Mouse (Mus musculus): ENCODE data around the gene Cidec. TPM values are rescaled to one million over a fixed set of nuclear protein-coding genes. Genes with fewer than 3 reads are reported as not detected.

The Cidec gene
- polyA plus RNA-seq, 1 experiment from 2014 or later, result not detected

GRCm38 (mm10) chr6:113379246-113379645 lies 56.3 kb downstream of the Cidec start:
- ATAC-seq (replicated peaks; ENCODE audit: low FRiP score), result no peak
- H3K27ac ChIP-seq (ENCODE audit: low read depth, low read length), result no peak overlapping the region
- H3K9me3 ChIP-seq (ENCODE audit: control insufficient read depth, low read length), result no peaks in the 10 kb centered on the region
- peak overlapping the region; percentile 79 for H3K4me2 ChIP-seq
- 36% methylated on average over 6 of the region's 6 CpGs for WGBS
- H3K27me3 ChIP-seq (replicated peaks; ENCODE audit: control insufficient read depth, insufficient read depth, low read length), result no peaks in the 10 kb centered on the region
- H3K9ac ChIP-seq (ENCODE audit: low read depth, low read length), result peak overlapping the region; percentile 90
- peak overlapping the region; percentile 78 for H3K4me3 ChIP-seq (ENCODE audit: low read depth, low read length)
- DNase-seq (ENCODE audit: low spot score), result no peak
- peaks cover 41% of the 10 kb centered on the region for H3K36me3 ChIP-seq (ENCODE audit: control insufficient read depth, insufficient read depth, low read length)
- H3K4me1 ChIP-seq (replicated peaks; ENCODE audit: control insufficient read depth, insufficient read depth, low read length), result peaks cover 26% of the 10 kb centered on the region

GRCm38 (mm10) chr6:113377496-113378385 lies 57.8 kb downstream of the Cidec start, which contains the start of the genes Tada3 and Arpc4:
Gene Tada3, minus strand, starts transcription at chr6:113377883.
Gene Arpc4, plus strand, starts transcription at chr6:113378115.
- ATAC-seq (replicated peaks; ENCODE audit: low FRiP score) (peak; percentile 90), DNase-seq (ENCODE audit: low spot score) (peak; percentile 92)
- Histone ChIP-seq H3K4me1 (replicated peaks; ENCODE audit: control insufficient read depth, insufficient read depth, low read length) (peaks cover 34% of the 10 kb centered on the region), H3K4me2 (peak within 1 kb of the TSS; percentile 79), H3K9me3 (ENCODE audit: control insufficient read depth, low read length) (no peaks in the 10 kb centered on the region), H3K36me3 (ENCODE audit: control insufficient read depth, insufficient read depth, low read length) (peaks cover 31% of the 10 kb centered on the region), H3K27ac (ENCODE audit: low read depth, low read length) (peak within 1 kb of the TSS; percentile 96), H3K9ac (ENCODE audit: low read depth, low read length) (peak within 1 kb of the TSS; percentile 90), H3K27me3 (replicated peaks; ENCODE audit: control insufficient read depth, insufficient read depth, low read length) (no peaks in the 10 kb centered on the region), H3K4me3 (ENCODE audit: low read depth, low read length) (peak within 1 kb of the TSS; percentile 78)
- under 1% methylated on average over 61 of the region's 61 CpGs for WGBS

GRCm38 (mm10) chr6:113377172-113377495 lies 58.4 kb downstream of the Cidec start:
- DNase-seq (ENCODE audit: low spot score) (no peak), ATAC-seq (replicated peaks; ENCODE audit: low FRiP score) (no peak)
- no peaks in the 10 kb centered on the region for H3K27me3 ChIP-seq (replicated peaks; ENCODE audit: control insufficient read depth, insufficient read depth, low read length)
- peak overlapping the region; percentile 78 for H3K4me3 ChIP-seq (ENCODE audit: low read depth, low read length)
- peaks cover 34% of the 10 kb centered on the region for H3K36me3 ChIP-seq (ENCODE audit: control insufficient read depth, insufficient read depth, low read length)
- 10% methylated on average over 7 of the region's 7 CpGs for WGBS
- H3K27ac ChIP-seq (ENCODE audit: low read depth, low read length), result peak overlapping the region; percentile 96
- H3K9me3 ChIP-seq (ENCODE audit: control insufficient read depth, low read length), result no peaks in the 10 kb centered on the region
- peak overlapping the region; percentile 79 for H3K4me2 ChIP-seq
- H3K4me1 ChIP-seq (replicated peaks; ENCODE audit: control insufficient read depth, insufficient read depth, low read length), result peaks cover 34% of the 10 kb centered on the region
- peak overlapping the region; percentile 90 for H3K9ac ChIP-seq (ENCODE audit: low read depth, low read length)

Small RNA genes lying within 50 kb of the gene (microRNA-seq; reads per million reads assigned to microRNA genes)
- not detected for gene Gm24387 (ENCODE audit: borderline number of aligned reads)

Other genes starting within 250 kb of the Cidec start
- gene Lhfpl4, start 240.4 kb downstream of the Cidec start, polyA plus RNA-seq (2014; fragmentation: Nextera tagmentation; extraction: Ambion mirVana), result 0.81 and 1.0 TPM in 2 replicates
- 29.9 and 30.7 TPM in 2 replicates for gene Mtmr14, start 197.9 kb downstream of the Cidec start, polyA plus RNA-seq (2014; fragmentation: Nextera tagmentation; extraction: Ambion mirVana)
- gene Cpne9, start 153.5 kb downstream of the Cidec start, polyA plus RNA-seq (2014; fragmentation: Nextera tagmentation; extraction: Ambion mirVana), result 0.07 TPM in 1 of 2 replicates, not detected in the other
- gene Brpf1, start 128.6 kb downstream of the Cidec start, polyA plus RNA-seq (2014; fragmentation: Nextera tagmentation; extraction: Ambion mirVana), result 22.0 and 23.3 TPM in 2 replicates
- gene Ogg1, start 108.8 kb downstream of the Cidec start, polyA plus RNA-seq (2014; fragmentation: Nextera tagmentation; extraction: Ambion mirVana), result 12.7 and 15.1 TPM in 2 replicates
- 48.5 and 49.1 TPM in 2 replicates for gene Camk1, start 91.8 kb downstream of the Cidec start, polyA plus RNA-seq (2014; fragmentation: Nextera tagmentation; extraction: Ambion mirVana)
- 43.8 and 49.7 TPM in 2 replicates for gene Tada3, start 57.9 kb downstream of the Cidec start, polyA plus RNA-seq (2014; fragmentation: Nextera tagmentation; extraction: Ambion mirVana)
- 239 and 241 TPM in 2 replicates for gene Arpc4, start 57.6 kb downstream of the Cidec start, polyA plus RNA-seq (2014; fragmentation: Nextera tagmentation; extraction: Ambion mirVana)
- 1.6 and 2.4 TPM in 2 replicates for gene Ttll3, start 46.5 kb downstream of the Cidec start, polyA plus RNA-seq (2014; fragmentation: Nextera tagmentation; extraction: Ambion mirVana)
- gene Rpusd3, start 16.4 kb downstream of the Cidec start, polyA plus RNA-seq (2014; fragmentation: Nextera tagmentation; extraction: Ambion mirVana), result 27.4 and 32.1 TPM in 2 replicates
- gene Jagn1, start 6.8 kb upstream of the Cidec start, polyA plus RNA-seq (2014; fragmentation: Nextera tagmentation; extraction: Ambion mirVana), result 72.1 and 72.7 TPM in 2 replicates
- 0.74 and 1.5 TPM in 2 replicates for gene Il17re, start 22.7 kb upstream of the Cidec start, polyA plus RNA-seq (2014; fragmentation: Nextera tagmentation; extraction: Ambion mirVana)
- 4.6 and 5.3 TPM in 2 replicates for gene Il17rc, start 35.7 kb upstream of the Cidec start, polyA plus RNA-seq (2014; fragmentation: Nextera tagmentation; extraction: Ambion mirVana)
- gene Creld1, start 47.5 kb upstream of the Cidec start, polyA plus RNA-seq (2014; fragmentation: Nextera tagmentation; extraction: Ambion mirVana), result 17.5 and 18.5 TPM in 2 replicates
- gene Prrt3, start 66.2 kb upstream of the Cidec start, polyA plus RNA-seq (2014; fragmentation: Nextera tagmentation; extraction: Ambion mirVana), result 0.16 TPM in 2 replicates
- 70.8 and 75.8 TPM in 2 replicates for gene Emc3, start 95.9 kb upstream of the Cidec start, polyA plus RNA-seq (2014; fragmentation: Nextera tagmentation; extraction: Ambion mirVana)
- 19.1 and 22.7 TPM in 2 replicates for gene Fancd2, start 95.9 kb upstream of the Cidec start, polyA plus RNA-seq (2014; fragmentation: Nextera tagmentation; extraction: Ambion mirVana)
- 0.18 TPM in 2 replicates for gene Fancd2os, start 165.0 kb upstream of the Cidec start, polyA plus RNA-seq (2014; fragmentation: Nextera tagmentation; extraction: Ambion mirVana)
- 166 and 173 TPM in 2 replicates for gene Brk1, start 169.0 kb upstream of the Cidec start, polyA plus RNA-seq (2014; fragmentation: Nextera tagmentation; extraction: Ambion mirVana)
- 24.8 and 29.5 TPM in 2 replicates for gene Vhl, start 188.2 kb upstream of the Cidec start, polyA plus RNA-seq (2014; fragmentation: Nextera tagmentation; extraction: Ambion mirVana)
- 14.1 and 14.8 TPM in 2 replicates for gene Irak2, start 202.7 kb upstream of the Cidec start, polyA plus RNA-seq (2014; fragmentation: Nextera tagmentation; extraction: Ambion mirVana)